Mouse (Mus musculus): ENCODE data around the gene Rhobtb1. TPM values are rescaled to one million over a fixed set of nuclear protein-coding genes. Genes with fewer than 3 reads are reported as not detected.

The Rhobtb1 gene
- total RNA-seq, 1 experiment = 2.7 TPM

GRCm38 (mm10) chr10:69318514-69318913, 167.3 kb downstream of the Rhobtb1 start:
- Histone ChIP-seq H3K27ac (ENCODE audit: insufficient read depth, low read depth, low read length, poor library complexity, severe bottlenecking) (no peak overlapping the region), H3K4me1 (ENCODE audit: control insufficient read depth in 2 of 2, insufficient read depth in 2 of 2, low read length in 2 of 2, poor library complexity in 1 of 2) (peaks cover 0 to 3% of the 10 kb centered on the region in 2 experiments; a peak in 2 of 4 replicates), H3K4me3 (ENCODE audit: insufficient read depth in 1 of 2, low read depth in 1 of 2, low read length in 2 of 2, poor library complexity in 1 of 2, severe bottlenecking in 1 of 2) (peak overlapping the region; percentile 71 to 98), H3K9me3 (ENCODE audit: control insufficient read depth, insufficient read depth, low read depth, low read length) (no peaks in the 10 kb centered on the region), H3K36me3 (ENCODE audit: control insufficient read depth, insufficient read depth, low read length, poor library complexity, severe bottlenecking) (no peaks in the 10 kb centered on the region), H3K9ac (ENCODE audit: insufficient read depth, low read depth, low read length, poor library complexity, severe bottlenecking) (peak overlapping the region; percentile 73; the same call in 1 of the 2 replicates)
- DNase-seq (ENCODE audit: low read depth, low spot score) = no peak
- in situ Hi-C loops (cut with MboI; ENCODE audit: low sequenced_read_pairs in 2 of 2, unreplicated experiment in 2 of 2) = loop anchor here in 1 of 2 experiments (25.0 kb wide), 1 partner anchor 406 kb away; no protein-coding TSS in a partner anchor
- TF ChIP-seq ZC3H11A (IDR thresholded peaks at IDR 0.05; ENCODE audit: borderline replicate concordance, low read depth, low read length) (peak; percentile 33; the same call in 1 of the 2 replicates), CHD2 (IDR thresholded peaks at IDR 0.05; ENCODE audit: low read depth, low read length) (peak; percentile 10; the same call in 1 of the 2 replicates), ZNF384 (IDR thresholded peaks at IDR 0.05; ENCODE audit: low read depth, low read length) (no peak), HCFC1 (IDR thresholded peaks at IDR 0.05; ENCODE audit: borderline replicate concordance, insufficient read depth, low read length) (peak; percentile 55; the same call in 1 of the 2 replicates), MAFK (IDR thresholded peaks at IDR 0.05; ENCODE audit: insufficient read depth, low read depth, low read length) (peak; percentile 26; the same call in 1 of the 2 replicates)

- Histone ChIP-seq H3K4me1 (ENCODE audit: control insufficient read depth in 2 of 2, insufficient read depth in 2 of 2, low read length in 2 of 2, poor library complexity in 1 of 2) (peaks cover 4% of the 10 kb centered on the region in 2 experiments), H3K9me3 (ENCODE audit: control insufficient read depth, insufficient read depth, low read depth, low read length) (no peaks in the 10 kb centered on the region), H3K4me3 (ENCODE audit: insufficient read depth in 1 of 2, low read depth in 1 of 2, low read length in 2 of 2, poor library complexity in 1 of 2, severe bottlenecking in 1 of 2) (no peak overlapping the region), H3K9ac (ENCODE audit: insufficient read depth, low read depth, low read length, poor library complexity, severe bottlenecking) (no peak overlapping the region), H3K36me3 (ENCODE audit: control insufficient read depth, insufficient read depth, low read length, poor library complexity, severe bottlenecking) (no peaks in the 10 kb centered on the region), H3K27ac (ENCODE audit: insufficient read depth, low read depth, low read length, poor library complexity, severe bottlenecking) (no peak overlapping the region)
- DNase-seq (ENCODE audit: low read depth, low spot score) = no peak
- in situ Hi-C loops (cut with MboI; ENCODE audit: low sequenced_read_pairs in 2 of 2, unreplicated experiment in 2 of 2) = loop anchor here in 1 of 2 experiments (25.0 kb wide), 1 partner anchor 409 kb away; no protein-coding TSS in a partner anchor
- TF ChIP-seq ZC3H11A (IDR thresholded peaks at IDR 0.05; ENCODE audit: borderline replicate concordance, low read depth, low read length) = peak; percentile 21; the same call in 1 of the 2 replicates
- peak; percentile 47; the same call in 1 of the 2 replicates for TF ChIP-seq ZNF384 (IDR thresholded peaks at IDR 0.05; ENCODE audit: low read depth, low read length)
- no peak for TF ChIP-seq MAFK (IDR thresholded peaks at IDR 0.05; ENCODE audit: insufficient read depth, low read depth, low read length)
Observed at GRCm38 (mm10) chr10:69320667-69321518, 169.7 kb downstream of the Rhobtb1 start.

- Histone ChIP-seq H3K36me3 (ENCODE audit: control insufficient read depth, insufficient read depth, low read length, poor library complexity, severe bottlenecking) (no peaks in the 10 kb centered on the region), H3K9ac (ENCODE audit: insufficient read depth, low read depth, low read length, poor library complexity, severe bottlenecking) (no peak overlapping the region), H3K9me3 (ENCODE audit: control insufficient read depth, insufficient read depth, low read depth, low read length) (no peaks in the 10 kb centered on the region), H3K4me3 (ENCODE audit: insufficient read depth in 1 of 2, low read depth in 1 of 2, low read length in 2 of 2, poor library complexity in 1 of 2, severe bottlenecking in 1 of 2) (no peak overlapping the region), H3K27ac (ENCODE audit: insufficient read depth, low read depth, low read length, poor library complexity, severe bottlenecking) (no peak overlapping the region), H3K4me1 (ENCODE audit: control insufficient read depth in 2 of 2, insufficient read depth in 2 of 2, low read length in 2 of 2, poor library complexity in 1 of 2) (peaks cover 4% of the 10 kb centered on the region in 2 experiments)
- no peak for DNase-seq (ENCODE audit: low read depth, low spot score)
- no peak for TF ChIP-seq HCFC1 (IDR thresholded peaks at IDR 0.05; ENCODE audit: borderline replicate concordance, insufficient read depth, low read length)
- no peak for TF ChIP-seq ZC3H11A (IDR thresholded peaks at IDR 0.05; ENCODE audit: borderline replicate concordance, low read depth, low read length)
- no peak for TF ChIP-seq CHD2 (IDR thresholded peaks at IDR 0.05; ENCODE audit: low read depth, low read length)
- TF ChIP-seq ZNF384 (IDR thresholded peaks at IDR 0.05; ENCODE audit: low read depth, low read length) = no peak
- TF ChIP-seq MAFK (IDR thresholded peaks at IDR 0.05; ENCODE audit: insufficient read depth, low read depth, low read length) = no peak
- in situ Hi-C loops (cut with MboI; ENCODE audit: low sequenced_read_pairs in 2 of 2, unreplicated experiment in 2 of 2) = loop anchor here in 1 of 2 experiments (25.0 kb wide), 1 partner anchor 409 kb away; no protein-coding TSS in a partner anchor
Observed at GRCm38 (mm10) chr10:69321519-69322035, 170.3 kb downstream of the Rhobtb1 start.

- H3K27ac ChIP-seq (ENCODE audit: insufficient read depth, low read depth, low read length, poor library complexity, severe bottlenecking) = no peak overlapping the region; the same call in 1 of the 2 replicates
- H3K4me3 ChIP-seq (ENCODE audit: insufficient read depth in 1 of 2, low read depth in 1 of 2, low read length in 2 of 2, poor library complexity in 1 of 2, severe bottlenecking in 1 of 2) = peak overlapping the region in 1 of 2 experiments; percentile 1; a peak in 1 of 4 replicates
- H3K4me1 ChIP-seq (ENCODE audit: control insufficient read depth in 2 of 2, insufficient read depth in 2 of 2, low read length in 2 of 2, poor library complexity in 1 of 2) = peaks cover 5 to 11% of the 10 kb centered on the region in 2 experiments
- in situ Hi-C loops (cut with MboI; ENCODE audit: low sequenced_read_pairs in 2 of 2, unreplicated experiment in 2 of 2) = loop anchor here in 1 of 2 experiments (25.0 kb wide), 1 partner anchor 412 kb away; no protein-coding TSS in a partner anchor
- H3K9ac ChIP-seq (ENCODE audit: insufficient read depth, low read depth, low read length, poor library complexity, severe bottlenecking) = no peak overlapping the region
- peak; percentile 76 for TF ChIP-seq ZNF384 (IDR thresholded peaks at IDR 0.05; ENCODE audit: low read depth, low read length)
- no peak for TF ChIP-seq CHD2 (IDR thresholded peaks at IDR 0.05; ENCODE audit: low read depth, low read length)
- H3K36me3 ChIP-seq (ENCODE audit: control insufficient read depth, insufficient read depth, low read length, poor library complexity, severe bottlenecking) = no peaks in the 10 kb centered on the region
- no peaks in the 10 kb centered on the region for H3K9me3 ChIP-seq (ENCODE audit: control insufficient read depth, insufficient read depth, low read depth, low read length)
- no peak for DNase-seq (ENCODE audit: low read depth, low spot score)
Observed at GRCm38 (mm10) chr10:69323986-69324385, 172.8 kb downstream of the Rhobtb1 start.

Data from ES-E14 (cell line).